In genomic region chr4:118289266-118289665, GRCm38 (mm10) we compare ENCODE assay signal across 9 mouse cellular contexts. TPM values are rescaled to one million over a fixed set of nuclear protein-coding genes. Genes with fewer than 3 reads are reported as not detected.
DNase-seq lines count a peak whose midpoint lies in the region; ATAC-seq lines count a peak whose summit lies in the region.
"Had no signal": no experiment of that assay in that cellular context is flagged by ENCODE, and none has a peak within 500 bp of the region (broad histone marks: within the 10 kb centered on the region; RNA-seq: fewer than 3 reads in every experiment).

No protein-coding gene starts in this region.

- peak overlapping the region; percentile 81; the same call in 1 of the 2 replicates for H3K27ac ChIP-seq in heart, embryonic 15.5 days
- no peak overlapping the region; the same call in 1 of the 2 replicates for H3K27ac ChIP-seq in embryonic facial prominence, embryonic 11.5 days (replicated peaks; ENCODE audit: low read depth, low read length)
- H3K27ac ChIP-seq in intestine, embryonic 15.5 days, result peak overlapping the region; percentile 91
- no peak overlapping the region for H3K27ac ChIP-seq in neural tube, embryonic 12.5 days

- H3K9ac ChIP-seq in heart, embryonic 15.5 days, result peak overlapping the region; percentile 85; the same call in 1 of the 2 replicates
- peak overlapping the region; percentile 91; the same call in 1 of the 2 replicates for H3K9ac ChIP-seq in embryonic facial prominence, embryonic 11.5 days (replicated peaks; ENCODE audit: low read length)
- peak overlapping the region; percentile 90 for H3K9ac ChIP-seq in intestine, embryonic 15.5 days
- peak overlapping the region; percentile 98 for H3K9ac ChIP-seq in neural tube, embryonic 12.5 days

- H3K27me3 ChIP-seq in heart, embryonic 15.5 days, result no peaks in the 10 kb centered on the region
- no peaks in the 10 kb centered on the region for H3K27me3 ChIP-seq in embryonic facial prominence, embryonic 11.5 days (ENCODE audit: control insufficient read depth, insufficient read depth, low read length)
- H3K27me3 ChIP-seq in intestine, embryonic 15.5 days (replicated peaks), result no peaks in the 10 kb centered on the region
- no peaks in the 10 kb centered on the region for H3K27me3 ChIP-seq in neural tube, embryonic 12.5 days (replicated peaks)

- DNase-seq in heart, postnatal 25 days (ENCODE audit: low spot score), result no peak
- DNase-seq in embryonic facial prominence, embryonic 11.5 days (ENCODE audit: low spot score), result no peak
- DNase-seq in cerebellum, adult 9-11 months, result no peak
- DNase-seq in urinary bladder, postnatal 36 days (ENCODE audit: low spot score in 2 of 2), result no peak
- no peak for DNase-seq in layer of hippocampus, postnatal 36 days
- DNase-seq: gastrocnemius, adult 2 months had no signal

- WGBS in heart, embryonic 15.5 days, result 61% methylated on average over 5 of the region's 5 CpGs
- 47% methylated on average over 5 of the region's 5 CpGs for WGBS in embryonic facial prominence, embryonic 11.5 days
- whole genome bisulfite sequencing in intestine, embryonic 15.5 days, result 39% methylated on average over 5 of the region's 5 CpGs
- WGBS in neural tube, embryonic 12.5 days, result 59% methylated on average over 5 of the region's 5 CpGs

- H3K36me3 ChIP-seq in heart, embryonic 15.5 days, result no peaks in the 10 kb centered on the region
- no peaks in the 10 kb centered on the region for H3K36me3 ChIP-seq in embryonic facial prominence, embryonic 11.5 days (replicated peaks; ENCODE audit: control insufficient read depth, insufficient read depth, low read depth, low read length)
- no peaks in the 10 kb centered on the region; the same call in 1 of the 2 replicates for H3K36me3 ChIP-seq in intestine, embryonic 15.5 days
- H3K36me3 ChIP-seq in neural tube, embryonic 12.5 days, result peaks cover 23% of the 10 kb centered on the region

- peak overlapping the region; percentile 86 for H3K4me2 ChIP-seq in heart, embryonic 15.5 days
- peak overlapping the region; percentile 63 for H3K4me2 ChIP-seq in embryonic facial prominence, embryonic 11.5 days (ENCODE audit: low read depth, low read length)
- peak overlapping the region; percentile 84 for H3K4me2 ChIP-seq in intestine, embryonic 15.5 days (replicated peaks)
- H3K4me2 ChIP-seq in neural tube, embryonic 12.5 days (replicated peaks), result peak overlapping the region; percentile 79

- peak overlapping the region; percentile 80 for H3K4me3 ChIP-seq in heart, embryonic 15.5 days
- peak overlapping the region; percentile 97 for H3K4me3 ChIP-seq in embryonic facial prominence, embryonic 11.5 days (ENCODE audit: low read depth, low read length)
- H3K4me3 ChIP-seq in intestine, embryonic 15.5 days (replicated peaks), result peak overlapping the region; percentile 85
- peak overlapping the region; percentile 97; the same call in 1 of the 2 replicates for H3K4me3 ChIP-seq in neural tube, embryonic 12.5 days

- no peaks in the 10 kb centered on the region for H3K9me3 ChIP-seq in heart, embryonic 15.5 days (replicated peaks)
- H3K9me3 ChIP-seq in embryonic facial prominence, embryonic 11.5 days (replicated peaks; ENCODE audit: control insufficient read depth, low read length), result no peaks in the 10 kb centered on the region
- H3K9me3 ChIP-seq in intestine, embryonic 15.5 days, result no peaks in the 10 kb centered on the region
- H3K9me3 ChIP-seq in neural tube, embryonic 12.5 days, result no peaks in the 10 kb centered on the region

- intact Hi-C loops in heart, postnatal 25 days (cut with DNase I), result no loop called here

- H3K4me1 ChIP-seq in heart, embryonic 15.5 days (replicated peaks), result peaks cover 27% of the 10 kb centered on the region
- H3K4me1 ChIP-seq in embryonic facial prominence, embryonic 11.5 days (ENCODE audit: control insufficient read depth, insufficient read depth, low read length), result no peaks in the 10 kb centered on the region
- H3K4me1 ChIP-seq in intestine, embryonic 15.5 days (replicated peaks), result peaks cover 44% of the 10 kb centered on the region
- H3K4me1 ChIP-seq in neural tube, embryonic 12.5 days, result peaks cover 42% of the 10 kb centered on the region

- ATAC-seq in heart, embryonic 15.5 days (replicated peaks; ENCODE audit: insufficient number of reproducible peaks, insufficient read depth, low FRiP score, low read depth), result no peak
- ATAC-seq in embryonic facial prominence, embryonic 11.5 days (replicated peaks; ENCODE audit: insufficient number of reproducible peaks, low FRiP score, low TSS enrichment, low read depth), result no peak
- no peak; the same call in 1 of the 2 replicates for ATAC-seq in intestine, embryonic 15.5 days
- no peak for ATAC-seq in neural tube, embryonic 12.5 days (ENCODE audit: low FRiP score, low read depth)

RNA-seq across cellular contexts. Expression of gene Ptprf, which starts 1.9 kb away (rescaled TPM):
- polyA plus RNA-seq in heart, embryonic 15.5 days (2015; fragmentation: Nextera tagmentation; extraction: Ambion mirVana), result 16.7 and 32.2 TPM in 2 replicates
- 10 to 100 TPM in 1 of 2 experiments, 1 to 10 TPM in 1; 9.8 to 10.2 TPM for total RNA-seq in heart, postnatal 25 days (2021)
- polyA plus RNA-seq in embryonic facial prominence, embryonic 11.5 days (2014; fragmentation: Nextera tagmentation; extraction: Ambion mirVana), result 46.3 and 53.5 TPM in 2 replicates
- 57.7 and 62.4 TPM in 2 replicates for polyA plus RNA-seq in intestine, embryonic 15.5 days (2015; fragmentation: Nextera tagmentation; extraction: Ambion mirVana)
- 109 and 122 TPM in 2 replicates for polyA plus RNA-seq in neural tube, embryonic 12.5 days (2016; fragmentation: Nextera tagmentation; extraction: Ambion mirVana)
- total RNA-seq in layer of hippocampus, postnatal 36 days (2021), result 10 to 100 TPM; 73.3 to 80.7 TPM

Comparison
In these comparisons a context has a peak if more than half of its experiments do, and no peak if none do; other contexts are left out.
1. H3K27ac ChIP-seq: peak in heart, embryonic 15.5 days (single experiment) and intestine, embryonic 15.5 days (single experiment); none in embryonic facial prominence, embryonic 11.5 days (single experiment) and neural tube, embryonic 12.5 days (single experiment).
2. Peak in every context shown above with its lines, with median percentiles within 50 percentile points of each other: H3K4me2 ChIP-seq, H3K4me3 ChIP-seq and H3K9ac ChIP-seq.